Mouse (Mus musculus): ENCODE data around the gene Ubfd1.
A peak's percentile ranks its signal among the peaks of the same experiment; 100 is the strongest.

The Ubfd1 gene

GRCm38 (mm10) chr7:122087195-122087982 lies 20.4 kb downstream of the Ubfd1 start:
- DNase-seq (ENCODE audit: low read depth, low spot score): no peak

- peak; percentile 21 for DNase-seq (ENCODE audit: low read depth, low spot score)
Measured at GRCm38 (mm10) chr7:122094564-122095330, 27.8 kb downstream of the Ubfd1 start.

- no peak for DNase-seq (ENCODE audit: low read depth, low spot score)
Measured at GRCm38 (mm10) chr7:122098009-122098408, 31.0 kb downstream of the Ubfd1 start.

GRCm38 (mm10) chr7:122099222-122099621 lies 32.2 kb downstream of the Ubfd1 start:
- DNase-seq (ENCODE audit: low read depth, low spot score): peak; percentile 78

GRCm38 (mm10) chr7:122101014-122101746 lies 34.2 kb downstream of the Ubfd1 start:
- DNase-seq (ENCODE audit: low read depth, low spot score): peak; percentile 55

- DNase-seq (ENCODE audit: low read depth, low spot score): peak; percentile 93
Measured at GRCm38 (mm10) chr7:122101747-122102244, 34.8 kb downstream of the Ubfd1 start, which contains the start of gene Ndufab1. Ndufab1 (minus strand) TSS chr7:122101886.

GRCm38 (mm10) chr7:122108206-122108605 lies 41.2 kb downstream of the Ubfd1 start:
- DNase-seq (ENCODE audit: low read depth, low spot score): no peak

GRCm38 (mm10) chr7:122123518-122123917 lies 56.5 kb downstream of the Ubfd1 start:
- no peak for DNase-seq (ENCODE audit: low read depth, low spot score)

GRCm38 (mm10) chr7:122125636-122126035 lies 58.7 kb downstream of the Ubfd1 start:
- no peak for DNase-seq (ENCODE audit: low read depth, low spot score)

- no peak for DNase-seq (ENCODE audit: low read depth, low spot score)
Measured at GRCm38 (mm10) chr7:122126946-122127345, 60.0 kb downstream of the Ubfd1 start.
